Mouse (Mus musculus): ENCODE results near the gene Olfr914. TPM values are rescaled to one million over a fixed set of nuclear protein-coding genes. Genes with fewer than 3 reads are reported as not detected.

Gene Olfr914
- polyA plus RNA-seq (2015; fragmentation: Nextera tagmentation; extraction: Ambion mirVana), result not detected in 2 replicates

DNA sequence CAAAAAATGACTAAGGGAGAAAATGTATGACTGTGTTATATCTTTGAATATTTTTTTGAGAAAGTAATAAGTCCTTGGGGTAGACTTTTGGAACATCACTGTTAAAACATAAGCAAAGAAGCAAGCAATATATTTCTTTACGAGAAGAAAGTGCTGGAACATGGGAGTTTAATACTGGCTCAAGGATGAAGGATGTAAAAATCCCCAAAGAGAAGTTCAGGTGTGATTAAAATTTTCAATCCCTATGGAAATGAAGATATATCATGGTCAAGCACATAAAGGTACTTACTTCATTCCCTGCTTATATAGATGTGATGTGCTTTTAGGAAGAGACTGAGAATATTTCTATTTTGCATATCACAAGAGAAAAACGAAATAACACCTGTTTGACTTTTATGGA is at the start of gene Olfr914:
Gene Olfr914, plus strand, starts transcription at position 301 of the 400 bp plus-strand sequence.

GRCm38 (mm10) chr9:38579878-38580277 is 25.0 kb upstream of the Olfr914 start, which contains the start of gene Olfr912:
Gene Olfr912, plus strand, starts transcription at chr9:38580178.

GRCm38 (mm10) chr9:38592459-38592858 is 12.4 kb upstream of the Olfr914 start, which contains the start of gene Olfr913:
Gene Olfr913, plus strand, starts transcription at chr9:38592759.

DNA sequence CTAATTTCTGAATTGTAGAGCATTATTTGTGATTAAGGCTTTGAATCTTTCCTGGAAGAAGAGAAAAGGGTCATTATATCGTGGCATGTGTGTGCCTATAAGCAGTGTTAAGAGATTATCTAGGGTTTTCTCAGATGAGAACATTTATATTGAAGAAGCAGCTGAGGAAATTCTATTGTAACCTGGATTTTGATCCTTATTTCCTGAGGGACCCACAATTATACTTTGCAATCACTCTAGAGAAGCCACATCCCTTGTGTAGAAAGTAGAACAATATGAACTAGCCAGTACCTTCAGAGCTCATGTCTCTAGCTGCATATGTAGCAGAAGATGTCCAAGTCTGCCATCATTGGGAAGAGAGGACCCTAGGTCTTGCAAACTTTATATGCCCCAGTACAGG is 54.9 kb downstream of the Olfr914 start, which contains the start of gene Olfr916:
Gene Olfr916, minus strand, starts transcription at position 101 of the 400 bp plus-strand sequence.

Other genes starting within 250 kb of the Olfr914 start
- not detected in 2 replicates for gene Olfr250, start 238.2 kb upstream of the Olfr914 start, polyA plus RNA-seq (2015; fragmentation: Nextera tagmentation; extraction: Ambion mirVana)
- not detected in 2 replicates for gene Olfr251, start 228.0 kb upstream of the Olfr914 start, polyA plus RNA-seq (2015; fragmentation: Nextera tagmentation; extraction: Ambion mirVana)
- gene Olfr147, start 203.4 kb upstream of the Olfr914 start, polyA plus RNA-seq (2015; fragmentation: Nextera tagmentation; extraction: Ambion mirVana), result not detected in 2 replicates
- gene Olfr901, start 175.6 kb upstream of the Olfr914 start, polyA plus RNA-seq (2015; fragmentation: Nextera tagmentation; extraction: Ambion mirVana), result not detected in 2 replicates
- not detected in 2 replicates for gene Olfr902, start 157.4 kb upstream of the Olfr914 start, polyA plus RNA-seq (2015; fragmentation: Nextera tagmentation; extraction: Ambion mirVana)
- gene Olfr904, start 142.0 kb upstream of the Olfr914 start, polyA plus RNA-seq (2015; fragmentation: Nextera tagmentation; extraction: Ambion mirVana), result not detected in 2 replicates
- gene Olfr905, start 134.0 kb upstream of the Olfr914 start, polyA plus RNA-seq (2015; fragmentation: Nextera tagmentation; extraction: Ambion mirVana), result not detected in 2 replicates
- not detected in 2 replicates for gene Olfr906, start 118.0 kb upstream of the Olfr914 start, polyA plus RNA-seq (2015; fragmentation: Nextera tagmentation; extraction: Ambion mirVana)
- gene Olfr907, start 109.3 kb upstream of the Olfr914 start, polyA plus RNA-seq (2015; fragmentation: Nextera tagmentation; extraction: Ambion mirVana), result not detected in 2 replicates
- gene Olfr911-ps1, start 83.5 kb upstream of the Olfr914 start, polyA plus RNA-seq (2015; fragmentation: Nextera tagmentation; extraction: Ambion mirVana), result not detected in 2 replicates
- gene Olfr910, start 67.3 kb upstream of the Olfr914 start, polyA plus RNA-seq (2015; fragmentation: Nextera tagmentation; extraction: Ambion mirVana), result not detected in 2 replicates
- not detected in 2 replicates for gene Olfr912, start 24.9 kb upstream of the Olfr914 start, polyA plus RNA-seq (2015; fragmentation: Nextera tagmentation; extraction: Ambion mirVana)
- not detected in 2 replicates for gene Olfr913, start 12.3 kb upstream of the Olfr914 start, polyA plus RNA-seq (2015; fragmentation: Nextera tagmentation; extraction: Ambion mirVana)
- gene Olfr916, start 54.8 kb downstream of the Olfr914 start, polyA plus RNA-seq (2015; fragmentation: Nextera tagmentation; extraction: Ambion mirVana), result not detected in 2 replicates
- gene Olfr917, start 60.7 kb downstream of the Olfr914 start, polyA plus RNA-seq (2015; fragmentation: Nextera tagmentation; extraction: Ambion mirVana), result not detected in 2 replicates
- gene Olfr918, start 69.5 kb downstream of the Olfr914 start, polyA plus RNA-seq (2015; fragmentation: Nextera tagmentation; extraction: Ambion mirVana), result not detected in 2 replicates
- gene Olfr919, start 98.6 kb downstream of the Olfr914 start, polyA plus RNA-seq (2015; fragmentation: Nextera tagmentation; extraction: Ambion mirVana), result not detected in 2 replicates
- gene Vwa5a, start 113.2 kb downstream of the Olfr914 start, polyA plus RNA-seq (2015; fragmentation: Nextera tagmentation; extraction: Ambion mirVana), result 27.9 and 38.3 TPM in 2 replicates
- 0.13 and 0.35 TPM in 2 replicates for gene Olfr920, start 147.2 kb downstream of the Olfr914 start, polyA plus RNA-seq (2015; fragmentation: Nextera tagmentation; extraction: Ambion mirVana)
- not detected in 2 replicates for gene Olfr921, start 168.0 kb downstream of the Olfr914 start, polyA plus RNA-seq (2015; fragmentation: Nextera tagmentation; extraction: Ambion mirVana)
- gene Olfr922, start 209.5 kb downstream of the Olfr914 start, polyA plus RNA-seq (2015; fragmentation: Nextera tagmentation; extraction: Ambion mirVana), result not detected in 2 replicates
- gene Olfr923, start 221.4 kb downstream of the Olfr914 start, polyA plus RNA-seq (2015; fragmentation: Nextera tagmentation; extraction: Ambion mirVana), result not detected in 2 replicates
- gene Olfr924, start 239.3 kb downstream of the Olfr914 start, polyA plus RNA-seq (2015; fragmentation: Nextera tagmentation; extraction: Ambion mirVana), result not detected in 2 replicates
- not detected in 2 replicates for gene Olfr26, start 250.0 kb downstream of the Olfr914 start, polyA plus RNA-seq (2015; fragmentation: Nextera tagmentation; extraction: Ambion mirVana)